Mouse (Mus musculus) mature B cell (primary cell): ENCODE results near the gene Ptms.

Experiments
- in situ Hi-C: fragments of 300-500 bp; cut with MboI; formaldehyde crosslinking; loops from 2 replicates; pipeline ENCODE4 v1.14.3; 2019

Gene Ptms

GRCm38 (mm10) chr6:124930231-124930630 is 10.3 kb upstream of the Ptms start:
- in situ Hi-C loops: no loop called here

GRCm38 (mm10) chr6:124925941-124926340 is 6.0 kb upstream of the Ptms start:
- in situ Hi-C loops: no loop called here

GRCm38 (mm10) chr6:124925173-124925793 is 5.4 kb upstream of the Ptms start:
- in situ Hi-C loops: no loop called here

GRCm38 (mm10) chr6:124921539-124921938 is 1.6 kb upstream of the Ptms start:
- in situ Hi-C loops: no loop called here

- in situ Hi-C loops: no loop called here
Observed at GRCm38 (mm10) chr6:124920318-124921085, 599 bp upstream of the Ptms start.

GRCm38 (mm10) chr6:124918890-124919627 is 844 bp downstream of the Ptms start:
- in situ Hi-C loops: no loop called here

GRCm38 (mm10) chr6:124918331-124918690 is 1.6 kb downstream of the Ptms start:
- in situ Hi-C loops: no loop called here

GRCm38 (mm10) chr6:124917518-124918330 is 2.2 kb downstream of the Ptms start:
- in situ Hi-C loops: no loop called here

- in situ Hi-C loops: no loop called here
Observed at GRCm38 (mm10) chr6:124916695-124917517, 3.0 kb downstream of the Ptms start.

GRCm38 (mm10) chr6:124915942-124916694 is 3.8 kb downstream of the Ptms start:
- in situ Hi-C loops: no loop called here

- in situ Hi-C loops: no loop called here
Observed at GRCm38 (mm10) chr6:124915160-124915941, 4.6 kb downstream of the Ptms start.

GRCm38 (mm10) chr6:124914511-124914910 is 5.4 kb downstream of the Ptms start:
- in situ Hi-C loops: no loop called here

GRCm38 (mm10) chr6:124913721-124914285 is 6.1 kb downstream of the Ptms start:
- in situ Hi-C loops: no loop called here

- in situ Hi-C loops: no loop called here
Observed at GRCm38 (mm10) chr6:124913214-124913613, 6.7 kb downstream of the Ptms start.

- in situ Hi-C loops: no loop called here
Observed at GRCm38 (mm10) chr6:124911533-124912218, 8.2 kb downstream of the Ptms start, which contains the start of gene Lag3. Gene Lag3, minus strand, starts transcription at chr6:124911705.

GRCm38 (mm10) chr6:124910032-124910431 is 9.9 kb downstream of the Ptms start:
- in situ Hi-C loops: no loop called here

GRCm38 (mm10) chr6:124907767-124908166 is 12.1 kb downstream of the Ptms start:
- in situ Hi-C loops: no loop called here
